Mouse (Mus musculus) liver, embryonic 14.5 days (tissue): ENCODE results near the gene Dnah17.

ENCODE experiments used
- CTCF ChIP-seq: IDR thresholded peaks from 2 replicates; pipeline ENCODE4 v1.5.1; 2016; ENCODE audit warnings: antibody characterized with exemption, low read depth, control low read depth
- EP300 ChIP-seq: IDR thresholded peaks from 2 replicates; pipeline ENCODE4 v1.6.1; 2016; ENCODE audit warnings: antibody characterized with exemption, low read depth

- TF ChIP-seq CTCF (no peak), EP300 (no peak)
Measured at GRCm38 (mm10) chr11:117977694-117978360, 152.6 kb downstream of the Dnah17 start.
